Mouse (Mus musculus): Measurements from ENCODE around the gene Crp.

Crp gene

DNA sequence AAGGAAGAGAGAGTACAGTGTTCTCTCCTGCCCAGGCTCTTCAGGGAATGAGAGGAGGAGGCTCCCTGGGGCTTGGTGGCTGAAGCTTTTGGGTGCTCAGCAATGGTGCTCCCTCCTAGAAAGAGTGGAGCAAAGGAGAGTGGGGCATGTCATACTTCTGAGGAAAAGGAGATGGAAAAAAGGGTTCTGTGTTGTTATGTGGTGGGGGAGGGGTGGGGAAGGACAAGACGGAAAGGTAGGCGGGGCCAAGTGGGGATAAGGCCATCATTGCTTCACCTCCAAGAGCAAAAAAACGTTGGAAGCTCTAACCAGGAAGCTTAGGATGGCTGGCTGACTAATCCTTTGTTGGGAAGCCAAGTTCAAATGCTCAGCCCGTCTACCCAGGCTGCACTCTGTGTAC is 14.1 kb downstream of the Crp start:
- DNase-seq (ENCODE audit: low read depth, low spot score), result no peak

DNA sequence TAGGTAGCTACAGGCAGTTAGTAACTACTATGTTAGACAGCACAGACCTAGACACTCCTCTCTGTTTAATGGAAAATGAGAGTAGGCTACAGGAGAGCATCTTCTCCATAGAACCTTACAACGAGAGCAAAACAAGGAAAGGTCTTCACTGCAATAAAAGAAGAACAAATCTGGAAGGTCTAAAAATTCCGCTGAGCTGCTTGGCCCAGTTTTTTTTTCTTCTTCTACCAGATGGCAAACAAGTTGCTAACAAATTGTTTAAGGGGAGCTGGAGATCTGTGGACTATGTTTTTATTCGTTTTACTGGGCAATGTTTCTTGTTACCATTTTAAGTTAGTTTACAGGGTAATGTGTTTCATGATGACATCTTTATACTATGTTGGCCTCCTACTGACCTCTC is 53.4 kb downstream of the Crp start:
- no peak for DNase-seq (ENCODE audit: low read depth, low spot score)

DNA sequence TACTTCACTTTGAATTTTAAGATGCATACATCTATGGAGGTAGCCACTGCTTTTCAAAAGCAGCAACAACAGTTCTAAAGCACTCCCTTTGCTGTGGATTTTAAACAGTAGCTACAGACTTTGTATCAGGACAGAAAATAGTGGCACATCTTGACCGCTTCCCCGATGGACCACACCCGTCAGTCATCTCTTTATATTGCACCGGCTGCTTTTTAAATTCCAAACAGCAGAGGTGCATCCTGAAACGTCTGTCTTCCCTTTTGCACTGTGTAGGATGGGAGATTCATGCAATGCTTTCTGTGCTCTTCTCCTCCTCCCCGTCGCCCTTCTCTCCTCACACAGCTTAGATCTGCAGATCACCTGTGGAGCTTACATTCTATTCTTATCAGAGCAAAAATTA is 57.3 kb downstream of the Crp start:
- no peak for DNase-seq (ENCODE audit: low read depth, low spot score)

DNA sequence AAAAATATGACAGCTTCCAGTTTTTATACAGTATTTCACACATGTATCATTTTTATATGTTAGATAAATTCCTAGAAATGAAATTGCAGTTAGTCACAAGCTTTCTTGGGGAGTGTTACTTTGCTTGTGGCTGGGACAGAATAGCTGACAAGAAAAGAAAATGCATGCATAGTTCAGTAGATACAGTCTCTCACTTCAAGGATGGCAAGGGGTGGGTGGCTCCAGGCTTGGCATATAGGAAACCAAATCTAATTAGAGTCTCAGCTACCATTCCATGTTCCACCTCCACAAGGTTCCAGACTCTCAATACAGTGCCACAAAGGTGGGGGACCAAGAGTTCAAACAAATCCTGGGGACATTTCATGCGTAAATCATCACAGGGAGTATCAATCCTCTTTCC is 61.7 kb downstream of the Crp start:
- no peak for DNase-seq (ENCODE audit: low read depth, low spot score)

DNA sequence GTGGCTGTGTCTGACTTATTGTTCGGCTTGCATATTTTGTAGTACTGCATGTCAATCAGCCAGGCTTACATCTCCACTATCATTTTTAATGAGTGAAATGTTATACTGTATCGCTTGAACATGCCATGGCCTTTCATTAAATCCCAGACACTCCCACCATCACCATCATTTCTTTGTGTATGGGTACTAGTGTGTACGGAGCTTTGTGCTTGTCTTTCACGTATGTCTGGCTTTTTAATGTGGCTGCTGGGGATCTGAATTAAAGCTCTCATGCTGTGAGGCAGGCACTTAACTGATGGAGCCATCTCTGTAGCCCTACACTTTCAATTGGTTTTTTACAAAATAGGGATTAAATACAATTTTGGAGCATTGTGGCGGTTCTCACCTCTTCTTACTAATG is 81.3 kb downstream of the Crp start:
- no peak for DNase-seq (ENCODE audit: low read depth, low spot score)

DNA sequence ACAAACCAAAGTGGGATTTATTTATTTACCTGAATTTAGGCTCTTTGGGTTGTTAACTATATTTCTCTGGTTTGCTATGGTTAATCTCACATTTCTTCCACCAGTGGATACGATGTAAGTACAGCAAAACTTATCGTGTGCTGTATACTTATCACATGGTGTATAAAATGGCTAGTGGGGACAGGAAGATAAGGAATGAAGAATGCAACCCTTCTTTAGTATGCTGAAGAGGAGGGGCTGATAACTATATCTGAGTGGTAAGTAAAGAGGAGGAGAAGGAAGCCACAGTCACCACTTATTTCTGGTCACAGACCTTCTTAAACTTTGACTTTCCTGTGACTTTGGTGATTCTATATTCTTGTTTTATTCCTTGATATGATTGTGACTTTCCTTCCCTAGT is 87.5 kb downstream of the Crp start:
- no peak for DNase-seq (ENCODE audit: low read depth, low spot score)

DNA sequence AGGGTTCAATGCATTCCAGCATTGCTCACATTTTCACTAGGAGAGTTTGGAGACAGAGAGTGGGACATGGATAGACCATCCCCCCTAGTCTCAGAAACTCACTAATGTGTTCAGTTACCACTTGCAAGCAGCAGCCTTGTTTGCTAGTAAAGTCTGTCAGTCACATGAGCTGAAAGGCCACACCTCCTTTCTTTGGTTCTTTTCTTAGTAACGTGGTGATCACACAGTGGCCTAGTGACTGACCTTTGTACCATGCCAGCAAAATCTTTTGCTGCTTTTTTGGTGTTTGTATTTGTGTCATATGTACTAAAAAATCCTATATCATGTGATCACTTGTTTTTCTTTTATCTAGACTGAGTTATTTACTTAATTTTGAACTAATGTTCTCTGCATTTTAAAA is 88.0 kb downstream of the Crp start:
- DNase-seq (ENCODE audit: low read depth, low spot score), result no peak

DNA sequence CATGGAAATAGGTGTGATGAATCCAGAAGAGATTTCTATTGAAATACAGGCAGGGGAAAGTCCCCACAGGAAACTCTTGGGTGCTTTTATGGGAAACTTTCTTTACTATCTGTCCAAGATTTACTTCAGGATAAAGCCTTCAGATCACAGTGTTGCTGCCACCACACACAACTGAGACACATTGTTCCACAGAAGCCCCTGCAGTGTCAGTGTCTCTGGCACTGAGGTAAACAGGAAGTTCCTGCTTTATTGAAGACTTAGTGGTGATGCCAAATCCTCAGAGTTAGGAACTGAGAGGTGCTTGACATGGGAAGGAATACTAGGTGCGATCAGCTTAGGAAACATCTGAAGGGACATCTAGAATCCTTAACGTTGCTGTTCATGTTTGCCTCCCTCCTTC is 131.1 kb downstream of the Crp start:
- no peak for DNase-seq (ENCODE audit: low read depth, low spot score)

DNA sequence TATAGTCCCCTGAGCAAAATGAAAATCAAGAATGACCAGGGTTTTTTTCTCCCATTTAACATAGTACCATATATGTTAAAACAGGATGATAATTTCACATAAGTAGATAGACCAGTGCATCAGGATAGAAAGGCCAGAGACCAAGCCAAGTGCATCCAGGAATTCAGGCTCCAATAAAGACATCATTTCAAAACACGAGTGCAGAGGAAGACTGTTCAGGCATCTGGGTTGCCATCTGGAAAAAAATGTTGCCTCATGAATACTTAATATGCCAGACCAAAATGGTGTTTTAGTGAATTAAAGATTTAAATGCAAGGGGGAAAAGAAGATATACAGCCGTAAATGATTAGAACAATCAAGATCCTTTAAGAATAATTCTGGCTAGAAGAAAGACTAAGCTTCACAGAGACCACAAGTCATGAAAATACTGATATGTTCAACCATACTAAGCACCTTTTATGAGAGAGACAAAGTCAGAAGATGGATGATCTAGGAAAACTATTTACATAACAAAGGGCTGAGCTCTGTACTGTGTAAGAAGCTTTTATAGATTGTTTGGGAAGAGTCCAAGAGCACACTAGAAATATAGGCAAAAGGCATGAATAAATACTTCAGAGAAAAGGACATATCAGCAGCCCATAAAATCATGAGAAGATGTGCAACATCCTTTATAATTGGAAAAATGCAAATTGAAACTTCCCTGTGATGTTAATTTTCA is 149.3 kb downstream of the Crp start:
- DNase-seq (ENCODE audit: low read depth, low spot score), result no peak

DNA sequence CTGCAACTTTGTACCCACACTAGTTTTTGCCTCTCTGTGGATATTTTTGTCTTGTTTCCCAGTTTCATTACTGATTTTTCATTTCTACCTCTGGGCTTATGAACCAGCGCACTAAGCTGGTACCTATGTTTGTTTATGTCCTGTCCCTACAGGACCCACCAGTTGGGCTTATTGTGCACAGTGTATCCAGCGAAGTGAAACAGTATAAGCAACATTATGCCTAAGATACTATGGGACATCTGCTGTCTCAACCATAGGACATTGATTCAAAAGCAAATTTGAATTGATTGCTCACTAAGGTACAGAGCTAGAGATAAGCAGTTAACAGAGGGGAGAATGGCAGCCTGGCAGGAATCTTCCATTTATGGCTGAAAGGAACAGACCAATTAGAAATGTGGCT is 150.3 kb downstream of the Crp start:
- DNase-seq (ENCODE audit: low read depth, low spot score), result no peak

DNA sequence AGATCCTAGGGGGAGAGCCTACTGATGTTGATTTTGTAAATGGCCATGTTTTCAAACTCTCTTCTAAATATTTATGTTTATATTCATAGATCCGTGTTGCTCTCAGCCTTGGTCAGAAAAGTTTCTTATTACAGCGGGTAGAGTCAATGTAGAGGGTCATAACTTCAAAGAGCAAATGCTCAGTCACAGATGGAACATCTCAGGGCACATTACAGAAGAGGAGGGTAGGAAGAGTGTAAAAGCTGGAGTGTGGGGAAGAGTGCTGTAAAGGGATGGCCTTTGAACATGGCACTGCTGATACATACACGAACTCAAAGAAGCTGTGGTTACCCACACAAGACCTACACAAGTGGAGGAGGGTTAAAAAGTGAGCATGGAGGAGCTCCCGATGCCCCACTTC is 177.4 kb downstream of the Crp start:
- no peak for DNase-seq (ENCODE audit: low read depth, low spot score)

DNA sequence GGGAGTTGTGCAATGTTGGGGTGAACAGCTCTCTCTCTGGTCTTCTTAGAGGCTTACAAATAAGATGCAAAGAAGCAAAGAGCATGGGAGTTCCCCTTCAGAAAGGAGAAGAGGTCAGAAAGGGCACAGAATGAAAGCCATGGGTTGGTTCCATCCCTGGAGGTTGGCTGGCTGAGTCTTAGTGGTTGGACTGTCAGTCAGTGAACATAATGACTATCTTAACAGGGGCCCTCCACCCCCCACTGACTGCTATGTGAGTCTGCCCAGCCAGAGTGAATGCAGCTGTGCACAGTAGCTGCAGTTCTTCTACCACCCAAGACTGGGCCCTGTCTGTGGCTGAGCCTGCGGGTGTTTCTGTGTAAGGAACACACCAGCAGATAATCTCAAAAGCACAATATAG is 178.8 kb downstream of the Crp start:
- no peak for DNase-seq (ENCODE audit: low read depth, low spot score)

Data from WW6 (cell line).